Mouse (Mus musculus): Measurements from ENCODE around the gene Pkhd1.

GRCm38 (mm10) chr1:20478266-20478659 is 139.6 kb downstream of the Pkhd1 start:
- TF ChIP-seq CTCF (IDR thresholded peaks at IDR 0.05; ENCODE audit: low read depth) (no peak), EP300 (IDR thresholded peaks at IDR 0.05; ENCODE audit: low read depth) (no peak)
